Mouse (Mus musculus) embryo, embryonic 11 days (tissue): Measurements from ENCODE around the gene Clk3.

Source experiments
- DNase-seq: peaks from one replicate; pipeline ENCODE4 v3.0.0-alpha.2; 2015

Clk3 gene

DNA sequence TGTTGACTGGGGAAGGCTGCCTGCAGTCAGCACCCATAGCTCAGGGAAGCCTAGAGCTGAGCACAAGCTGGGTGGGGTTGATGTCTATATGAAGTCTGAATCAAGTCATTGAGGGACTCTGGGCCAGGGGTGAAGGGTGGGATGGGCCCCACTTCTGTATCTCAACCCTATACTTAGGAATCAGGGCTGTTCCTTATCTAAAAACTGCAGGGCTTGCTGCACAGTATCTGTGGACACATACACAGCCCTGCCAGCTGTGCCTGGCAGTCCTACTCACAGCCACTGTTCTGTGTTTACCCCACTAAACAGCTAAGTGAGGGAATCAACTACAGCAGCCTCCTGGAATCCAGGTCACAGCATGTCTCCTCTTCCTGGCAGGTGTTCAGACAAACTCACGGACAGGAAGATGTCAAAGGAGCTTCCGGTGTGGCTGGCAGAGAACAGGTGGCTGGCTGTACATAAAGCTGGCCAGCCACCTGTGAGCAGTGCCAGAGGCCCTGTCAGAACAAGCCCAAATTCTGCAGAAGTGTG is 3.9 kb upstream of the Clk3 start:
- no peak for DNase-seq

DNA sequence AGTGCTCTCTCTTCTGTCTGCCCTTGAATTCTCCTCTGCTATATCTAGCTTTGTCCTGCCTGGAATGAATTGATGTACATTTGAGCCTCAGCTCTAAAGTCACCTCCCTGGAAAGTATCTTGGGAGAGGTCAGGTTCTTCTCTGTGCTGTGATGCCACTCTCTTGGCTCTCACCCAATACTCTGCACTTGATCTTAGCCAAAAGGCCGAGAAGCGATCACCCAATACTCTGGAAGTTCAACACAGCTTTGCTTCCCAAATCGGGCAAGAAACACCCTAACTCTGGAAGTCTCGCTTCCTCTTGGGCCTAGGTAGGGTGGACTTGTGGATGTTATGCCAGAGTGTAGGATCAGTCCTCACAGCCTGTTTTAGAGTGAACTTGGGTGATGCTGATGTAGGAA is 1.6 kb upstream of the Clk3 start:
- DNase-seq, result no peak

DNA sequence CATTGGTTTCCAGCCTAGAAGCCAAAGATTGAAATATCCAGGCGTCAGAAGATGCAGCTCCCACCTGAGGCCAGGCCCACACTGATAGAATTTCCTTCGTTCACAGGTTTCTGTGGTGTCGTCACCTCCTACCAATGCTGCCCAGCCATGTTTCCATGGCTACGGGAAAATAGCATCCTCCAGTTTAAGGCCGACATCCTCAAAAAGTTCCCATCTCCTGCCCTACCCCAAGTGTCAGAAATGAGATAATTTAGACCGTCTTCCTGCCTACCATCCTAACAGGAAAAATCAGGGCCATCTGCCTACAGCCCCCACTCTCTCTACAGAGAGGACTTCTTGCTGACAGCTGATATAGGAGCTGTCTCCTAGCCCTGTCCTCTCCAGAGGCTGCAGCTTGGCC is 771 bp upstream of the Clk3 start:
- peak; percentile 20 for DNase-seq

DNA sequence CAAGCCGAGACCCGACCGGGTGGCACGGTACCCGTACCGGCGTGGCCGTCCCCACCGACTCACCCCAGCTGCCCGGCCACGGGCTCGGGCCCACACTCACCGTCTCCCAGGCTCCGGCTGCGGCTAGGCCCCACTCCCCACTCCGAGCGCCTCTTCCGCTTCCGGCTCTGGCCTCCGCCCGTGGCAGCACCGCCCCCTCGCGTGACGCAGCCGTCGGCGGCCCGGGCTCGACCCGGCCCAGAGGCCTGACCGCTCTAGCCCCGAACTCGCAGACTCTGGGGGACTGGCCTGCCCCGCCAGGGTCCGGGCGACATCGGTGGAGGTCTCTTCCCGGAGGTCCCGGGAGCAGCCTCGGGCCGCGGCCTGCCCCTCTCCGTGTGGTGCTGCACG is 691 bp downstream of the Clk3 start:
- peak; percentile 97 for DNase-seq

DNA sequence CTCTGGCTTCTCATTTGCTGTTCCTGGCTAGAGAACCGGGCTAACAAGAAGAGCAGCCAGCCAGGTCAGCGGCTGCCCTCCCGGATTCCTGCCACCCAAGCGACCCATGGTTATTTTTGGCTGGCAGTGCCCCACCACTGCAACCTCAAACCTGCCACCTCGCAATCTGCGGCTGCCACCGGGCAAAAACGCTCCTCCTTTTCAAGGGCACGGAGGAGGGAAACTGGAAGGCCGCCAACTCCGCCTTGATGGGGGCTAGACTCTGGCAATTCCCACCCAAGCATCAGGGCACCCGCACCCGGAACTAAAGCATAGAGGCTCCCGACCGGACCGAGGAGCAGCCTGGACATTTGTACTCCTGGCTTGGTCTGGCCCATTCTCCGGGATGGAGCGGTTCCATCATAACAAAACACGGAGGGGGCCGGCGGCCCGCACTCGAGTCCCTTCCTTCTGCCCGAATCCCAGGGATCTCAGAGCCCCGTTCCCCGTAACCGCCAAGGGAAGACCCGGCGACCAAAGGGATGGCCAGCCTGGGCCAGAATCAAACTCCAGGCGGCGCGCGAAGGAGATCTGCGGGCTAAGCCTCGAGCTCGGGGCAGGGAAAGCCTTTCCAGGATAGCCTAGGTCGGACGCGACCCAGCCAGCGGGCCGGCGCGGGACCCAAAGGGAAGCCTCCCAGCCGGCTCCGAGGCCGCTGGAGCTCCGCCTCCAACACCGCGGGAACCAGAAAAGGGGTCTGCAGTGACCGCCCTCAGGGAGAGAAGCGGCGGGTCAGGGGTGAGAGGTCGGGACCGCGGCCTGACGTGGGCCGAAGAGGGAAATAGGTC is 1.3 kb downstream of the Clk3 start:
- peak; percentile 83 for DNase-seq

DNA sequence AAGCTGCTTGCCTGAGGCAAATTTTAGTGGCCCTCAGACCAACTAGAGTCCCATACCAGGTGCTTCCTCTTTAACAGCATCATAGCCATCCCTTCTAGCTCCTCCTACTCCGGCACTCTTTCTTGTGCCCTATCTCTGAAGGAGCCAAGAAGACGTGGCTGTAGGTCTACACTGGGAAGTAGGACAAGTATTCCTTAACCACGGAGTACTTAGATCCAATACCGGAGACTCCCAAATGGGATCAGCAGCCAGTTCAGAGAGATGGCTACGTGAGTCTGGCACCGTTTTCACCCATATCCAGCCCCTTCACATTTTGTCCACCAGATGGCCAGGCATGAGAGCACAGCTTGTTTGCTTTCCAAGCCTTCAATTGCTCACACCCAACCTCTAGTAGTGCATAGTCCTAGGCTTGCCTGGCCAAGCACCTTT is 3.1 kb downstream of the Clk3 start:
- DNase-seq, result peak; percentile 55

DNA sequence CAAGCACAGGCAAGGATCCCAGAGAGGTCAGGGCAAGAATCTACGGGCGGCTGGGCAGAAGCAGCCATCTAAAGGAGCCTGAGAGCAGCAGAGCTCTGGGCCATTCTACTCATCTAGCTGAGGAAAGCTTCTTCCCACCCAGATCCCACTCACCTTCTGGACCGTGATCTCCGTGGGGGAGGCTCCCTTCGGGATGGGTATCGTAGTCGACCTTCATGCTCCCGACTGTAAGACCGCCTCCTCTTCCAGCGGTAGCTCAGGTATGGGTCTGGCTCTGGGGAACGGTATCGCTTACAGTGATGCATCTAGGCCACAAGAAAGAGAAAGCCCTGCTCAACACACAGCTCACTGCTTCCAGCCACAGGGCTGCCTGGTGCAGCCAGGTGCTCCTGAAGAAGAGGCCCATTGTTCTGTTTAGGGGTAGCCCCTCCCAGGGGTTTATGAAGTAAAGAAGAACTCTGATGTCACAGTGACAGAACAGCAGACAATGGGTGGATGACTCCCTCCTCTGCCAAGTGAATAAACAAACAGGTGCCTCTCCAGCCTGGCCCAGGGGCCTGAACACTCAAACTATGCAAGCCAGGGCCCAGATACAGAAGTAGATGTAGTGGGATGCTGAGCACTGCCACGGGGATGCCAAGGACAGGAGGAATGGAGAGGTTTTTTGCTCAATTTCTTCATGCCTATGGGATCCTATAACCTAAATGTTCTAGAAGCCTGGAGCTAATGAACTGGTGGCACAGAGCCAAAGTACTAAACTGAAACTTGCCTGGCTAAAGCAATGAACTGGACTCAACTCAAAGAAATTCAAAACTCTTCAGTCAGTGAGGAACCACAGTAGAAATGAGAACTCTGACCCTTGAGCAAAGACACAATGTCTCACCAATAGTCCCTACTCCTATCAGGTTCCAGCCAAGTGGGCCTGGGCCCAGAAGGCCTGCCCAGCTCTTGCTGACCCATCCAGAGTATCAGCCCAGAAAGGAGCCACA is 3.8 kb downstream of the Clk3 start:
- no peak for DNase-seq

DNA sequence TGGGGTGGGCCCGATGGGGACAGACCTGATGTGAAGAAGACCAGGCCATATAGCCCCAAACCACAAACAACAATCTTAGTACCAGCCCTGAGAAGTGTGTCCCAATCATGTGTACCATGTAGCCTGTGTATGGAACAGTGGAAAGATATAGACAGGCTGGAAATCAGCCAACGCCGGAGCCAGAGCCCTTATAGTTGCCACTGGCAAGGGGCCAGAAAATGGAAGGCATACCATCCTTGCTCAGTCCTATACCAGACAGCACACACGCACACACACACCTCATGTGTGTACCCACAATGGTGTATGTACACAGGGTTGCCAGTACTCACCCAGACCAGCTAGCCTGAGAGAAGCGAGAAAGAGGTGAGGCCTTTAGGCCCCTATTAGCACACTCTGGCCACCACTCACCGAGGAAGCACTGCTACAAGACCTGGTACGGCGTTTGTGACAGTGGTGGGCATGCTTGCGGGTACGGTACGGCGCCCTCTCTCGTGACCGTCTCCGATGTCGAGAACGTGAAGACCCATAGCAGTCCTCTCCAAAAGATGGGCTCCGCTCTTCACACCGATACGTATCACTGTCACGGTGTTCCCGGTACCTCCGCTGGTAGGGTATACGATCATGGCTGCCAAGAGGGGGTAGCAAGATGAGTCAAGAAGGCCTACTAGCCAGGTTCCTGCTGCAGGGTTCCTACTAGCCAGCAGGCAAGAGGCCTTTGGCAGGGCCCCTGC is 5.1 kb downstream of the Clk3 start:
- no peak for DNase-seq

DNA sequence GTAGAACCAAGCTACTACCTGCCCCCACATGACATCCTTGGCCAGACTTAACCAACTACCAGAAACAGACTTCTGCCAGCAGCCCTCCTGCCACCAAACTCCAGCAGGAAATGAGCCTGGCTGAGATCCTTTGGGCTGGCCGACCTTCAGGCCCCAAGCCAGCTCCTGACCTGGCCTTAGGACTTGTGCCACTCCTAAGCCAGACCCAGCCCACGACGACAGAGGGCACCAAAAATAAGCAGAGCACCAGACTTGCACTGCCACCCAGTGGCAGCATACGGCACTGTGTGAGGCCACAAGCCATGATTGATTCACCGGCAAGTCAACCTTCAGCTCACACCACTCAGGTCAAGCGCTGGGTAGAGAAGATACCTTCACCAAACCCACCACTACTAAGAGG is 6.4 kb downstream of the Clk3 start:
- DNase-seq, result peak; percentile 76

DNA sequence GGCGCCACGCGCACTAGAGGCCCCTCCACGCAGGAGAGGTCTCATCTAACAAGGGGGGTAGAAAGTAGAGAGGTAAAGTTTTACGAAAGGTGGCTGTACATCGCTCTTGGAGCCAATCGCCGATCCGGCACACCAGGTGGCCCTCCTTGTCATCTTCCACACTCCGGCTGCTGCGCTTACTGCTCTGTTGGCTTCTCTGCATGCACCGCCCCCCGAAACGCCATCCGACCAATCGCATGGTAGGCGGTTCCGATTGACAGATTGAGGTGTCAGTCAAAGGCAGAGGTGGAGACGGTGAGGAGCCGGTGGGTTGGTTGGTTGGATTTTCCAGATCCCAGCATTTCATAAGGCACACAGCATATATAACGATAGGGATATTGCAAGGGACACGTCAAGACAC is 7.1 kb downstream of the Clk3 start:
- DNase-seq, result no peak

DNA sequence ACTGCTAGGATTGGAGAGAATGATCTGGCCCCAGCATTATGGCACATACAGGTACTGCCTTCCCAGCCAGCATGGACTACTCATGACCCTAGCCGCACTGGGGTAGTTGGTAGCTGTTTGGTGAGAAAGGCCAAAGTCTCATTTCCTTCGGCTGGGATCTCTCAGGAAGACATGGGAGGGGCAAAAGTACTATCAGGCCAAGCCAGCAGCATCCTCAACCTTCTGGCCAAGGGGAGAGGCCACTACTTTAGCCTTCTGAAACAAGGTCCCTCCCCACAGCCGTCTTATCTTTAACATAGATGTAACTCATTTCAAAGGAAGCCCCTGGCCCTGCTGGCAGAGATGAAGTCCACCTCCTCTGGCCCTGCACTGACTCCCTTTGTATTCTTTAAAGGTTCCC is 8.1 kb downstream of the Clk3 start:
- DNase-seq, result no peak

DNA sequence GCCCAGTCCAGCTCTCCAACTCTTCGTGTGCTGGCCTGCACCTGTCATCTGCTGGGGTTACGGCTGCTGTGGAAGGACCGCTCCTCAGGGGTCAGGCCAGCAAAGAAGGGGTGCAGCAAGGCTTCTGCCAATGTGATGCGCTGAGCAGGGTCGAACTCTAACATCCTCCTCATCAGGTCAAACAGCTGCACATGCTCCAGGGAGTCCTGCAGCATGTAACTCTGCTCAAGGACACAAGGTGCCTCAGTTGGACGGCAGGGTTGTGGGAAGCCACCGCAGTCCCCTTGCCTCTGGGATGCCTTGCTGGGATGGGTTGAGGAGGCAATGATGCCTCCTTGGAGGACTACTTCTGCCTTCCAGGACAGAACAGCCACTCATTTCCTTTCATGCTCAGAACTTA is 14.8 kb downstream of the Clk3 start:
- DNase-seq, result no peak

DNA sequence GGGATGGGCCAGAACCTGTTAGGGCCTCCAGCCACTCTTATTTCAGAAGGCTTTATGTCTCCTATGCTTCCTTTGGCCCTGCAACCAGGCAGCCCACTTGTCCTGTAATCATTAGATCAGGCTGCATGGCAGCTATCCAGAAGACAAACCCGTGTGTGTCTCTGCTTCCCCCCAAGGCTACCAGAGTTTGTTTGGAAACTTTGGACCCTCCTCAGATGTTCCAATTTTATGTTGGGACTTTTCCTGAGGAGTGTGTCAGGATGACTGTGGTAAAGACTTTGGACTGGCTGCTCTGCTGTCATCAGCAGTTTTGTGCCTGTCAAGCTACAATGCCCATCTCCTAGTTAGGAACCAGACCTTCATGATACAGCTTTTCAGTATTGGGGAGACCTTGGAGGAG is 16.8 kb downstream of the Clk3 start:
- no peak for DNase-seq

DNA sequence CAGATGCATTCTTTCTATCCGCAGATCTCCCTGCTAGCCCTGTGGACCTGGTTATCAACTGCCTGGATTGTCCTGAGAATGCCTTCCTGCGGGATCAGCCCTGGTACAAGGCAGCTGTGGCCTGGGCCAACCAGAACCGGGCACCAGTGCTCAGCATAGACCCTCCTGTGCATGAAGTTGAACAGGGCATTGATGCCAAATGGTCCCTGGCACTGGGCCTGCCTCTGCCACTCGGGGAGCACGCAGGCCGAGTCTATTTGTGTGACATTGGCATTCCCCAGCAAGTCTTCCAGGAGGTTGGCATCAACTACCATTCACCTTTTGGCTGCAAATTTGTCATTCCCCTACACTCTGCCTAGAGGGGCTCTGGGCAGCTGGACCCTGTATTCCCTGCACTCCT is 17.5 kb downstream of the Clk3 start:
- no peak for DNase-seq

DNA sequence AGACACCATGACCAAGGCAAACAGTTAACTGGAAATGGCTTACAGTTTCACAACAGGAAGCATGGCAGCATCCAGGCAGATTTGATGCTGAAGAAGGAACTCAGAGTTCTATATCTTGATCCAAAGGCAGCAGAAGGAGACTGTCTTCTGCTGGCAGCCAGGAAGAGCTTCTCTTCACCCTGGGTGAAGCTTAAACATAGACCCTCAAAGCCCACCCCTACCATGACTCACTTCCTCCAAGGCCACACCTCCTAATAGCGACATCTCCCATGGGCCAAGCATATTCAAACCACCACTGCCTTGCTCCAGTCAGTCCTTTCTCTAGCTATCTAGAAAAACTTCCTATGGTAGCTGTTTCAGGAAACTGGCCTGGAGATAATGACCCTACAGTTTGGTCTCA is 18.6 kb downstream of the Clk3 start:
- no peak for DNase-seq

DNA sequence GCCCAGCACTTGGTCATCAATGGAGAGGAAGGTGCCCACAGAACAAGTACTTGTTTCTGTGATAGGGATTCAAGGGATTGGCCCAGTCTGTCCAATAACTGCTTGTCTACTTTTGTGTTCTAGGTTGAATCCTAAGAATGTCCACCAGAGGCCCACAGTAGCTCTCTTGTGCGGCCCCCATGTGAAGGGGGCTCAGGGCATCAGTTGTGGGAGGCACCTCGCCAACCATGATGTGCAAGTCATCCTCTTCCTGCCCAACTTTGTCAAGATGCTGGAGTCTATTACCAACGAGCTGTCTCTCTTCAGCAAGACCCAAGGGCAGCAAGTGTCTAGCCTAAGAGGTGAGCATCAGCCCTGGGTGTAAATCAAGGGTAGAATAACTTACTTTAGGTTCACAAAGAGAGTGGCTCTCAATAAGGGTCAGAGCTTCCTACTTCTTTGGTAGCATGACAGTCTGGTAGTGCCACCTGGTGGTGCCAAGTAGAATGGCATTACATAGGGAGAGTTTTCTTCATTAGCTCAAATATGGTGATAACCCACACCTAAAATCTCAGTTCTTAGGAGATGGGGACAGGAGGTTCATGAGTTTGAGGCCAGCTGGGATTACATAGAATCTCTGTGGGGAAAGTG is 21.1 kb downstream of the Clk3 start:
- DNase-seq, result peak; percentile 63

DNA sequence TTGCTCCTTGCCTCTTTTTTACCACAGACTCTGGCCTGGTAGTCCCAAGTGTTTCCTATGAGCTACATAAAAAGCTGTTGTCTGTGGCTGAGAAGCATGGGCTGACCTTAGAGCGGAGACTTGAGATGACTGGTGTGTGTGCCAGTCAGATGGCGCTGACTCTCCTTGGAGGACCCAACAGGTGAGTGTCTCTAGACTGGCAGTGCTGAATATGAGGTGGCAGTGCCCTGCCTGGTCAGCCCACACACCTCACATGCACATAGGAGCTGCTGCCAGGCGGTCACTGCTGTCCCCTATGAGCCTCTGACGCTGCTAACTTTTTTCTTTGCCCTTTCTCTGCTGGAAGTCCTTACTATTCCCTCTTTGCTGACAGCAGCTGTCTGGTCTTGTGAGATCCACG is 25.8 kb downstream of the Clk3 start:
- no peak for DNase-seq

DNA sequence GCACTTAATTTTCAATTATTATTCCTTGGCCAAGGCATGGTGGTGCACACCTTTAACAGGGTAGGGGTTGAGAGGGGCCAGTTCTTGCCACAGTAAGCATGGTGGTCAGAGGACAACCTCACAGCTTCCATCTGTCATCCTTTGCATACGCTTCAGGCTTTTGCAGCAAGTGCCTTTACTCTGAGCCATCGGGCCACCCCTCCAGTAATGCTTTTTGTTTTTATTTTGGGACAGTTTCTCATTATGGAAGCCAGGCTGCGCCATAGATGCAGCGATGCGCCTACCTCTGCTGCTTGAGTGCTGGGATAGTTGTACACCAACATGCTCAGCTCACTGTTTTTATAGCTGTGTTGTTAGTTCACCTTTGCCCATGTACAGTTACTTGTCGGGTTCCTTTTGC is 32.1 kb downstream of the Clk3 start:
- DNase-seq, result no peak

DNA sequence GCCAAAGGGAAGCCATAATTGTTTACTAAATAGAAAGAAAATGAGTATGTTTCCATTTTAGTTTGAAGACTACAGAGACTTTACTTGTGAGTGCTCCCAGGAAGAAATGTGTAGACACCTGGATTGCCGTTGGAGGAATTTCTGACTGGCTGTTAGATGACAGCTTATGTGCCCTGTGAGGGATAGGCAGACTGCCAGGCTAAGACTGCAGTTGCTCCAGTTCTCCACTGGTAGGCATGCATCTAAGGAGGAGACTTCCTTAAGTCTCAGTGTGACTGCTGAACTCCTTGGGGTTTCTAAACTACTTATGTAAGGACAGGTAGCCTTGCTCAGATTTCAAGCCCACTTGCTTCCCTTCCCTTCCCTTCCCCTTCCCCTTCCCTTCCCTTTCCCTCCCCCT is 37.3 kb downstream of the Clk3 start:
- DNase-seq, result no peak

DNA sequence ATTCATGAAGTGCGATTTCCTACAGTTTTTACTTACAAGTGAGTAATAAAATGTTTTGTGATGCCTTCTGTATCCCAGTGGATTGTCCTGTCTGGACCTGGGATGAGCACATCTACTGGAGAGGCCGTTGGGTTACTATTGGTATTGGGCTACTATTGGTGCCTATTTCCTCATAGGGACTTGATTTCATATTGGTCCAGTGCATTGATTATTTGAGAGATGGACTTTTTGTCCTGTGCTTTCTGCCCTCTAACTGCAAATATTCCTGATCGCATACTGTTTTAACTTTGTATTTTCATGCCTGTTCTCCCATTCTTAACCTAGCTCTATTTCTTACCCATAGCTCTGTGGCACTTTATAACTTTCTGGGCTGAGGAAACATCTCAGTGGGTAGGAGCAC is 41.0 kb downstream of the Clk3 start:
- DNase-seq, result no peak

DNA sequence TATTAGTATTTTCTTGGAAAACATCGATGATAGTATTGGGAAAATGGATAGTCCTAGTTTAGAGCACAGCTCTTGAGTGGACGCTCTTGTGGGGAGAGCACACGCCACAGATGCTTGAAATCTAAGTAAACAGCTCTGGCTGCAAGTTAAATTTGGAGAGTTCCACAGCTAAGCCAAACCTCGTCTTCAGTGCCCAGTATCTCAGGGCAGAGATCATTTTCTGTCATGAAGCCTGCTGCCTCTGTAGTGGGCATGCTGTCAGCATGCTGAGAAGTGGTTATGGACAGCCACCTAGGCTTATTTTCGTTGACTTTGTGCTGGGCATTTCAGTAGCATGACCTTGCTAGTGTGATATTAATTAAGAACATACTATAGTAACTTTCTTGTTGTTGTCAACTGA is 41.9 kb downstream of the Clk3 start:
- no peak for DNase-seq

DNA sequence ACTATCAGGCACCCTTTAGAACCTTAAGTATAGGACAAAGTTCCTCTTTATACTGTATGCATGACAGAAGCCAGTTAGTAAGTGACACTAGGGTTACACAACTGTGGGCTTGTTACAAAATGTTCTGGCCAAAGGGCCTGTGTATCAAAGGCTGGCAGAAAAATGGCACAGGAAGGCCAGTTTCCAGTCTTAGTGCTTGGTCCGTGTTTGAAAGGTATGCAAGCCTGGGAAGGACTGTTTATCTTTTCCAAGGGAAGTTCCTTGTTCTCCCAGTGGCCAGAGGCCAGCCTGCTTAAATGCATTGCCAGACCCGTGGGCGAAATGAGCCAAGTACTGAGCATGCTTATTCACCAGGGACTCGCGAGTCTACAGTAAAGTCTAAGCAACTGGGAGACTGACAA is 42.3 kb downstream of the Clk3 start:
- no peak for DNase-seq

DNA sequence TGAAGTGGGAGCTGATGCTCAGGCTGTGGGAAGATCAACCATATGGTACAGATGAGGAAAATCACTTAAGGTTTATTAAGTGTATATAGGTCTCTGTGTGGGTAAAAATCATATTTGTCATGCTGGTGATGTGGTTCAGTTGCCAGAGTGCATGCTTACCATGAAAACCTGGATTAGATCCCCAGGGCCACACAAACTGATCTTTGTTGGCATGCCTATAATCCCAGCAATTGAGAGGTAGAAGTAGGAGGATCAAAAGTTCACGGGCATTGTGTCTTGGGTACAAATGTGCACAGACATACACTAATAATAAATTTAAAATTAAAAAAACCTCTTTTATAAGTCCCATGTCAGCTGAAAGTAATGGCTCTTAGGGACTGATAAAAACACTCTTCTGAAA is 43.3 kb downstream of the Clk3 start:
- no peak for DNase-seq
